Mouse (Mus musculus): ENCODE measurements around the gene Lsm12. TPM values are rescaled to one million over a fixed set of nuclear protein-coding genes. Genes with fewer than 3 reads are reported as not detected.

Gene Lsm12
- polyA plus RNA-seq, 1 experiment: 124 TPM

DNA sequence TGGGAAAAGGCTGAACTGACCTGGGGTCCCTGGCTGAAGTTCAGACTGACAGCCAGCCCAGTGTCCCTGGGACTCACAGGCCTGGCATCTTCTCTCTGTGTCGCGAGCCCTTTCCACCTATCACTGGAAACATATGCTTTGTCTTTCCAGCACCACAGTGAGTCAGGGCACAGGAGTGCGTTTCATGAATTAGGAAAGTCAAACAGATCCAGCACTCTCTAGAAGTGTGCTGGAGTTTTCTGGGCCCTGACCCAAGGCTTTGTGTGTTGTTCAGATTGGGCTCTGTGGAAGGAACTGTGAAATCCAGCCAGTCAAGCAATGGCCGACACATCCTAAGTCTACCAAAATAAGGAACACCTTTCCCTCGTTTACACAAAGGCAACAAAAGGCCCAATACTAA lies 40.1 kb upstream of the Lsm12 start:
- peaks cover 19% of the 10 kb centered on the region for H3K4me1 ChIP-seq (ENCODE audit: control insufficient read depth, insufficient read depth, low read length)
- no peak for TF ChIP-seq POLR2A (IDR thresholded peaks at IDR 0.05; ENCODE audit: low read depth, low read length)
- no peak for TF ChIP-seq CTCF (IDR thresholded peaks at IDR 0.05; ENCODE audit: borderline replicate concordance, insufficient read depth, low read length)
- H3K27ac ChIP-seq (ENCODE audit: insufficient read depth, low read length): peak overlapping the region; percentile 62
- H3K4me3 ChIP-seq (ENCODE audit: insufficient read depth, low read length): no peak overlapping the region

- Histone ChIP-seq H3K4me3 (ENCODE audit: insufficient read depth, low read length) (no peak overlapping the region), H3K27ac (ENCODE audit: insufficient read depth, low read length) (peak overlapping the region; percentile 62), H3K4me1 (ENCODE audit: control insufficient read depth, insufficient read depth, low read length) (peaks cover 19% of the 10 kb centered on the region)
- no peak for TF ChIP-seq CTCF (IDR thresholded peaks at IDR 0.05; ENCODE audit: borderline replicate concordance, insufficient read depth, low read length)
- 0 out of 2 replicates have a peak, but pooled peaks have one; percentile 18 for TF ChIP-seq POLR2A (IDR thresholded peaks at IDR 0.05; ENCODE audit: low read depth, low read length)
Observed at GRCm38 (mm10) chr11:102224686-102225085, 39.6 kb upstream of the Lsm12 start.

DNA sequence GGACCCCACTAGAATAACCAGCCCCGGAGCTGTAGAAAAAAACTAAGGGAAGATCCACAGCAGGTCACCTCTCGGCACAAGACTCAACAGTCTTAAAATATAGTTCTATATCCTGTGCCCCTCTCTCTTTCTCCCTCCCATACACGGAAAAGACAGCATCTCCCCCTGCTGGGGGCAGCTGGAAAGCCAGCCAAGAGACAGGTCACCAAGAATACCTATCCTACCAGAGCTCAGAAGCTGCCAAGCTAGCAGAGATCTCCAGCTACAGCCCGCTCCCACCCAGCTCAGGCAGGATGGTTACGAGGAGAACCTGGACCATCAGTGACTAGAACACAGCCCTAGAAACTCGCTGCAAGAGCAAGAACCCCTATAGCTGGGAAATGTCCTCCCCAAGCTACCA lies 38.1 kb upstream of the Lsm12 start:
- H3K4me1 ChIP-seq (ENCODE audit: control insufficient read depth, insufficient read depth, low read length): peaks cover 26% of the 10 kb centered on the region
- no peak overlapping the region for H3K4me3 ChIP-seq (ENCODE audit: insufficient read depth, low read length)

GRCm38 (mm10) chr11:102221954-102222351 lies 36.9 kb upstream of the Lsm12 start:
- Histone ChIP-seq H3K27ac (ENCODE audit: insufficient read depth, low read length) (no peak overlapping the region), H3K4me1 (ENCODE audit: control insufficient read depth, insufficient read depth, low read length) (peaks cover 32% of the 10 kb centered on the region), H3K4me3 (ENCODE audit: insufficient read depth, low read length) (no peak overlapping the region)
- no peak for TF ChIP-seq POLR2A (IDR thresholded peaks at IDR 0.05; ENCODE audit: low read depth, low read length)
- TF ChIP-seq CTCF (IDR thresholded peaks at IDR 0.05; ENCODE audit: borderline replicate concordance, insufficient read depth, low read length): no peak

More for the DNA sequence above, 38.1 kb upstream of the Lsm12 start:
- no peak overlapping the region for H3K27ac ChIP-seq (ENCODE audit: insufficient read depth, low read length)
- peak; percentile 45; the same call in 1 of the 2 replicates for TF ChIP-seq CTCF (IDR thresholded peaks at IDR 0.05; ENCODE audit: borderline replicate concordance, insufficient read depth, low read length)
- no peak for TF ChIP-seq POLR2A (IDR thresholded peaks at IDR 0.05; ENCODE audit: low read depth, low read length)

DNA sequence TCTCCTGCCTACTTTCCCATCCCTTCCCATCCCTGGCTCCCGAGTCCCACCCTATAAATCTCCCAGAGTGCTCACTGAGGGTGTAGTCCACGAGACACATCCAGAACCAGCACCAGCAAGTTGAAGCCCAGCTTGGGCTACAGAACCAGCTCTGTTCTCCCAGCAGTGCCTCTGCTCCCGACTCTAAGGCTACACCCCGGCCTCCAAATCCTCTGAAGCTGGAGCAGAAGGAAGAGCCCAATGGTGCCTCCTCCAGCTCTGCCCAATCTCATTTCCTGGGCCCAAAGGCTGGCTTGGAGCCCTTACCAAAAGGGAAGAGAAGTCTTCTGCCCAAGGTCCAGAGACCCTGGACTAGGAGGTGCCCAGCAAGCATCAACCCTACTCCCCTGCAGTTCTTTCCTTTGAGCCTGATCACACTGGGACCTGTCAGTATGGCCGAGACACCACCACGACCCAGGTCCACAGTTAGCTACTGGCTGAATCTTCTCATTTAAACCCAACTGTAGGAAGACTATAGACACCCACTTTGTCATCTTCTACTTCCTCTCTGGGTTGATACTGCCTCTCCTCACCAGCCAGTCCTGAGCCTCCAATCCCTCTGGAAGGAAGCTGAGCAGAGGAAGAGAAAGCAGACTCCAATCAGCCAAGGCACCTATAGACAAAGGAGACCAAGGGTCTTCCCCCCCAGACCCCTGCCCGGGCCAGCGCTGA lies 36.3 kb upstream of the Lsm12 start:
- no peak for TF ChIP-seq POLR2A (IDR thresholded peaks at IDR 0.05; ENCODE audit: low read depth, low read length)
- TF ChIP-seq CTCF (IDR thresholded peaks at IDR 0.05; ENCODE audit: borderline replicate concordance, insufficient read depth, low read length): no peak
- Histone ChIP-seq H3K4me1 (ENCODE audit: control insufficient read depth, insufficient read depth, low read length) (peaks cover 33% of the 10 kb centered on the region), H3K27ac (ENCODE audit: insufficient read depth, low read length) (no peak overlapping the region), H3K4me3 (ENCODE audit: insufficient read depth, low read length) (no peak overlapping the region)

GRCm38 (mm10) chr11:102220451-102220850 lies 35.4 kb upstream of the Lsm12 start:
- no peak overlapping the region for H3K4me3 ChIP-seq (ENCODE audit: insufficient read depth, low read length)
- H3K4me1 ChIP-seq (ENCODE audit: control insufficient read depth, insufficient read depth, low read length): peaks cover 40% of the 10 kb centered on the region
- no peak overlapping the region for H3K27ac ChIP-seq (ENCODE audit: insufficient read depth, low read length)
- TF ChIP-seq POLR2A (IDR thresholded peaks at IDR 0.05; ENCODE audit: low read depth, low read length) (no peak), CTCF (IDR thresholded peaks at IDR 0.05; ENCODE audit: borderline replicate concordance, insufficient read depth, low read length) (no peak)

DNA sequence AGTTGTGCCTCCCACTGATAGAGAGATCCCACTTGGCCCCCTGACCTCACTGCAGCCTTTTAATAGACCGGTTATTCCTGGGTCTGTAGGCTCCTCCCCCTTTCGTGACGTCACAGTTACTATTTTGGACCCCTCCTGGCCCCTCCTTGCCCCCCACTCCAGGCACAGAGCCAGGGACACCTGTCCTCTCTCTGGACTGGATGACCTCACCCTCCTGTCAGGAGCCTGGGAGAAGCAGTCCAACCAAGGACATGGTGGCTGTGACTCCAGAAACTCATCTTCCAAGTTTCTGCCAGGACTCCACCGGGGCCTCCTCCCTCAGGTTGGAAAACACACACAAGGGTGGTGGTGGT lies 34.9 kb upstream of the Lsm12 start:
- TF ChIP-seq CTCF (IDR thresholded peaks at IDR 0.05; ENCODE audit: borderline replicate concordance, insufficient read depth, low read length): no peak
- no peak for TF ChIP-seq POLR2A (IDR thresholded peaks at IDR 0.05; ENCODE audit: low read depth, low read length)
- no peak overlapping the region for H3K4me3 ChIP-seq (ENCODE audit: insufficient read depth, low read length)
- H3K4me1 ChIP-seq (ENCODE audit: control insufficient read depth, insufficient read depth, low read length): peaks cover 38% of the 10 kb centered on the region
- no peak overlapping the region for H3K27ac ChIP-seq (ENCODE audit: insufficient read depth, low read length)

DNA sequence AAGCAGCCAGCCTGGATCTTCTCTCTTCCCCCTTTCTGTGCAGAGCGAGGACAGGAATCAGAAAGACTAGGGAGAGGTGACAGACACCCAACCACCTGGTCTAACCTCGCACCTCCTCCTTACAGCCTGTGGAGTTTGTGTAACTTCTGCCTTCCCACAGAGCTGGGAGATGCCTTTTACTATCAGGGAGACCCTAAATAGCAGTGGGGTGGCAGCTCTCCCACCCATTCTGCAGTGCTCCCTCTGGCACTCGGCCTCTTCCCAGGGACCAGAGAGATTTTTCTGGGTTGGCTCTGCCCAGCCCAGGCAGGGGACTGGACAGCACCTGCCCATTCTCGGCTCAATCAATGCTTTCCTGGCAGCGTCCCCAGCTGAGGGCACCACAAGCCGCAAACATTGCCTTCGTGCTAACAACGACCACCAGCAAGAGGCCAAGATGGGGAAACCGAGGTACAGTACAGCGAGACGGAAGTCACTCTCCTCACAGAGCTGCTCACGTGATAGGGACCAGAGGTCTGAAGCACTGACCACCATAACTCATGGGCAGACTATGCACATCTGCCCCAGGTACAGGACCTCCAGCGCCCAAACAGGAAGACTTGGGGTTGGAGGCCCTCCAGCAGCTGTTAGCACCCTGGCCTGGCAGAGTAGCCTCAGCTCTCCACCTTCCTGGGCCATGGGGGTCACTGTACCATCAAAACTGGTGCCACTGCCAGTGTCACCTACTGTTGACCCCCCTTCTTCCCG lies 34.3 kb upstream of the Lsm12 start:
- Histone ChIP-seq H3K4me3 (ENCODE audit: insufficient read depth, low read length) (no peak overlapping the region), H3K4me1 (ENCODE audit: control insufficient read depth, insufficient read depth, low read length) (peaks cover 35% of the 10 kb centered on the region), H3K27ac (ENCODE audit: insufficient read depth, low read length) (peak overlapping the region; percentile 45)
- TF ChIP-seq POLR2A (IDR thresholded peaks at IDR 0.05; ENCODE audit: low read depth, low read length): no peak
- no peak for TF ChIP-seq CTCF (IDR thresholded peaks at IDR 0.05; ENCODE audit: borderline replicate concordance, insufficient read depth, low read length)

- Histone ChIP-seq H3K27ac (ENCODE audit: insufficient read depth, low read length) (peak overlapping the region; percentile 70), H3K4me1 (ENCODE audit: control insufficient read depth, insufficient read depth, low read length) (peaks cover 29% of the 10 kb centered on the region)
- TF ChIP-seq CTCF (IDR thresholded peaks at IDR 0.05; ENCODE audit: borderline replicate concordance, insufficient read depth, low read length): no peak
- TF ChIP-seq POLR2A (IDR thresholded peaks at IDR 0.05; ENCODE audit: low read depth, low read length): peak; percentile 88
Observed at GRCm38 (mm10) chr11:102218783-102219182, 33.7 kb upstream of the Lsm12 start.

GRCm38 (mm10) chr11:102217876-102218430 lies 32.9 kb upstream of the Lsm12 start:
- Histone ChIP-seq H3K4me3 (ENCODE audit: insufficient read depth, low read length) (peak overlapping the region; percentile 48), H3K4me1 (ENCODE audit: control insufficient read depth, insufficient read depth, low read length) (peaks cover 26% of the 10 kb centered on the region), H3K27ac (ENCODE audit: insufficient read depth, low read length) (peak overlapping the region; percentile 70)
- TF ChIP-seq POLR2A (IDR thresholded peaks at IDR 0.05; ENCODE audit: low read depth, low read length) (no peak), CTCF (IDR thresholded peaks at IDR 0.05; ENCODE audit: borderline replicate concordance, insufficient read depth, low read length) (no peak)

More at GRCm38 (mm10) chr11:102218783-102219182, 33.7 kb upstream of the Lsm12 start:
- H3K4me3 ChIP-seq (ENCODE audit: insufficient read depth, low read length): peak overlapping the region; percentile 48

Data from embryonic fibroblast, embryonic 13.5 days (primary cell).